Mouse (Mus musculus) midbrain, embryonic 12.5 days (tissue): ENCODE measurements around the gene Trim9. TPM values are rescaled to one million over a fixed set of nuclear protein-coding genes. Genes with fewer than 3 reads are reported as not detected.

ENCODE experiments used
- ATAC-seq: fragments of 200-750 bp; cut with Nextera tagmentation; 2 replicates; pipeline ENCODE4 v1.8.0; 2017; ENCODE audit warnings: low read depth, moderate TSS enrichment, moderate library complexity; ENCODE audit not compliant: low FRiP score
- H3K27ac ChIP-seq: fragments of 300-500 bp; sonication (generic); replicated peaks from 2 replicates; pipeline ENCODE4 v1.5.1; 2016; ENCODE audit warnings: mild to moderate bottlenecking
- H3K27me3 ChIP-seq: fragments of 300-500 bp; sonication (generic); 2 replicates; pipeline ENCODE4 v1.6.1; 2016; ENCODE audit warnings: mild to moderate bottlenecking
- H3K36me3 ChIP-seq: fragments of 300-500 bp; sonication (generic); 2 replicates; pipeline ENCODE4 v1.6.1; 2016
- H3K4me1 ChIP-seq: fragments of 300-500 bp; sonication (generic); 2 replicates; pipeline ENCODE4 v1.6.1; 2016
- H3K4me2 ChIP-seq: fragments of 300-500 bp; sonication (generic); replicated peaks from 2 replicates; pipeline ENCODE4 v1.6.1; 2016; ENCODE audit warnings: mild to moderate bottlenecking, moderate library complexity
- H3K4me3 ChIP-seq: fragments of 300-500 bp; sonication (generic); 2 replicates; pipeline ENCODE4 v1.5.1; 2016; ENCODE audit warnings: mild to moderate bottlenecking
- H3K9ac ChIP-seq: fragments of 300-500 bp; sonication (generic); replicated peaks from 2 replicates; pipeline ENCODE4 v1.6.1; 2016; ENCODE audit warnings: mild to moderate bottlenecking, moderate library complexity
- H3K9me3 ChIP-seq: fragments of 300-500 bp; sonication (generic); 2 replicates; pipeline ENCODE4 v1.6.1; 2016; ENCODE audit warnings: mild to moderate bottlenecking
- WGBS: fragments of 180-500 bp; shearing (Covaris S2); methylation state at CpG from one replicate; pipeline ENCODE4 v1.1.7; 2016; 5-methylcytosine and 5-hydroxymethylcytosine counted together
- polyA plus RNA-seq: library from polyadenylated mRNA; unstranded; fragments of >200 nt; fragmentation: Nextera tagmentation; extraction: Ambion mirVana; gene quantifications from 2 replicates; pipeline ENCODE4 v1.2.1, GENCODE M21; 2016

Gene Trim9
- polyA plus RNA-seq, 1 experiment from 2014 or later: 41.3 TPM

- H3K4me1 ChIP-seq: peaks cover 12% of the 10 kb centered on the region
- no peak overlapping the region for H3K27ac ChIP-seq
- no peak overlapping the region for H3K4me2 ChIP-seq
- no peak overlapping the region for H3K4me3 ChIP-seq
- no peak for ATAC-seq
- no peaks in the 10 kb centered on the region for H3K36me3 ChIP-seq
- no peak overlapping the region for H3K9ac ChIP-seq
- 23% methylated on average over 9 of the region's 9 CpGs for WGBS
- no peaks in the 10 kb centered on the region for H3K9me3 ChIP-seq
- peaks cover 2% of the 10 kb centered on the region; the same call in 1 of the 2 replicates for H3K27me3 ChIP-seq
Measured at GRCm38 (mm10) chr12:70316147-70316546, 31.3 kb downstream of the Trim9 start.

- WGBS: 92% methylated on average over 7 of the region's 7 CpGs
- no peak overlapping the region for H3K9ac ChIP-seq
- no peaks in the 10 kb centered on the region for H3K27me3 ChIP-seq
- no peaks in the 10 kb centered on the region for H3K9me3 ChIP-seq
- H3K27ac ChIP-seq: no peak overlapping the region
- no peak overlapping the region for H3K4me3 ChIP-seq
- no peaks in the 10 kb centered on the region for H3K36me3 ChIP-seq
- ATAC-seq: no peak
- H3K4me1 ChIP-seq: no peaks in the 10 kb centered on the region
- no peak overlapping the region for H3K4me2 ChIP-seq
Measured at GRCm38 (mm10) chr12:70307881-70308280, 39.5 kb downstream of the Trim9 start.

- 93% methylated on average over 5 of the region's 5 CpGs for WGBS
- H3K27ac ChIP-seq: no peak overlapping the region
- no peaks in the 10 kb centered on the region for H3K27me3 ChIP-seq
- H3K9me3 ChIP-seq: no peaks in the 10 kb centered on the region
- H3K4me2 ChIP-seq: no peak overlapping the region
- H3K4me3 ChIP-seq: no peak overlapping the region
- H3K36me3 ChIP-seq: no peaks in the 10 kb centered on the region
- no peak for ATAC-seq
- H3K9ac ChIP-seq: no peak overlapping the region
- H3K4me1 ChIP-seq: no peaks in the 10 kb centered on the region
Measured at GRCm38 (mm10) chr12:70307062-70307461, 40.4 kb downstream of the Trim9 start.

GRCm38 (mm10) chr12:70304014-70304413 is 43.4 kb downstream of the Trim9 start:
- no peaks in the 10 kb centered on the region for H3K27me3 ChIP-seq
- no peak overlapping the region for H3K9ac ChIP-seq
- H3K4me3 ChIP-seq: no peak overlapping the region
- no peaks in the 10 kb centered on the region for H3K36me3 ChIP-seq
- no peak for ATAC-seq
- H3K9me3 ChIP-seq: no peaks in the 10 kb centered on the region
- H3K27ac ChIP-seq: no peak overlapping the region
- H3K4me1 ChIP-seq: no peaks in the 10 kb centered on the region
- no peak overlapping the region for H3K4me2 ChIP-seq
- 77% methylated on average over 6 of the region's 6 CpGs for WGBS

GRCm38 (mm10) chr12:70303525-70303924 is 43.9 kb downstream of the Trim9 start:
- ATAC-seq: no peak
- Histone ChIP-seq H3K27ac (no peak overlapping the region), H3K9me3 (no peaks in the 10 kb centered on the region), H3K4me3 (no peak overlapping the region), H3K36me3 (no peaks in the 10 kb centered on the region), H3K4me2 (no peak overlapping the region), H3K9ac (no peak overlapping the region), H3K4me1 (no peaks in the 10 kb centered on the region), H3K27me3 (no peaks in the 10 kb centered on the region)
- WGBS: 90% methylated on average over 7 of the region's 7 CpGs

GRCm38 (mm10) chr12:70302022-70302720 is 45.2 kb downstream of the Trim9 start:
- WGBS: 78% methylated on average over 5 of the region's 5 CpGs
- H3K9ac ChIP-seq: no peak overlapping the region
- H3K27ac ChIP-seq: no peak overlapping the region
- H3K36me3 ChIP-seq: no peaks in the 10 kb centered on the region
- no peaks in the 10 kb centered on the region for H3K4me1 ChIP-seq
- no peak for ATAC-seq
- H3K4me2 ChIP-seq: no peak overlapping the region
- no peaks in the 10 kb centered on the region for H3K9me3 ChIP-seq
- H3K27me3 ChIP-seq: no peaks in the 10 kb centered on the region
- no peak overlapping the region for H3K4me3 ChIP-seq

- Histone ChIP-seq H3K9me3 (no peaks in the 10 kb centered on the region), H3K36me3 (peaks cover 15% of the 10 kb centered on the region; the same call in 1 of the 2 replicates), H3K27me3 (no peaks in the 10 kb centered on the region), H3K4me1 (peaks cover 10% of the 10 kb centered on the region), H3K27ac (no peak overlapping the region), H3K4me2 (no peak overlapping the region), H3K9ac (no peak overlapping the region), H3K4me3 (no peak overlapping the region)
- no peak for ATAC-seq
- 61% methylated on average over 5 of the region's 5 CpGs for WGBS
Measured at GRCm38 (mm10) chr12:70293927-70294684, 53.3 kb downstream of the Trim9 start.

GRCm38 (mm10) chr12:70293165-70293926 is 54.1 kb downstream of the Trim9 start:
- Histone ChIP-seq H3K27me3 (no peaks in the 10 kb centered on the region), H3K4me2 (no peak overlapping the region), H3K4me1 (peaks cover 10% of the 10 kb centered on the region), H3K9me3 (no peaks in the 10 kb centered on the region), H3K4me3 (no peak overlapping the region), H3K36me3 (peaks cover 18% of the 10 kb centered on the region; the same call in 1 of the 2 replicates), H3K9ac (no peak overlapping the region), H3K27ac (no peak overlapping the region)
- 0 out of 2 replicates have a peak, but pooled peaks have one; percentile 41 for ATAC-seq
- 86% methylated on average over 10 of the region's 10 CpGs for WGBS

GRCm38 (mm10) chr12:70285521-70285920 is 61.9 kb downstream of the Trim9 start:
- no peak for ATAC-seq
- Histone ChIP-seq H3K36me3 (peaks cover 15% of the 10 kb centered on the region; the same call in 1 of the 2 replicates), H3K4me2 (no peak overlapping the region), H3K27me3 (no peaks in the 10 kb centered on the region), H3K4me3 (no peak overlapping the region), H3K4me1 (peaks cover 17% of the 10 kb centered on the region), H3K9ac (no peak overlapping the region), H3K27ac (no peak overlapping the region), H3K9me3 (no peaks in the 10 kb centered on the region)
- 41% methylated on average over 5 of the region's 5 CpGs for WGBS

- Histone ChIP-seq H3K9ac (no peak overlapping the region), H3K36me3 (peaks cover 21% of the 10 kb centered on the region; the same call in 1 of the 2 replicates), H3K4me3 (no peak overlapping the region), H3K9me3 (no peaks in the 10 kb centered on the region), H3K27me3 (no peaks in the 10 kb centered on the region), H3K27ac (no peak overlapping the region), H3K4me2 (no peak overlapping the region), H3K4me1 (peaks cover 17% of the 10 kb centered on the region)
- WGBS: 84% methylated on average over 7 of the region's 7 CpGs
- no peak for ATAC-seq
Measured at GRCm38 (mm10) chr12:70284979-70285378, 62.4 kb downstream of the Trim9 start.

- Histone ChIP-seq H3K4me2 (no peak overlapping the region), H3K9ac (no peak overlapping the region), H3K9me3 (no peaks in the 10 kb centered on the region), H3K4me1 (peaks cover 17% of the 10 kb centered on the region), H3K27ac (no peak overlapping the region), H3K4me3 (no peak overlapping the region), H3K27me3 (no peaks in the 10 kb centered on the region), H3K36me3 (peaks cover 20% of the 10 kb centered on the region; the same call in 1 of the 2 replicates)
- 87% methylated on average over 10 of the region's 10 CpGs for WGBS
- no peak for ATAC-seq
Measured at GRCm38 (mm10) chr12:70283116-70283731, 64.2 kb downstream of the Trim9 start.
